Mouse (Mus musculus) kidney, adult 11 months (tissue): ENCODE results near the gene Oxct2a.
A peak's percentile ranks its signal among the peaks of the same experiment; 100 is the strongest.
"Not testable (repeated sequence)": the region's sequence is repeated elsewhere in the genome, so short reads cannot be mapped to it uniquely, and the experiment has no call there.

Experiments used
- DNase-seq: peaks from one replicate; pipeline ENCODE4 v3.0.0; 2022

The Oxct2a gene

DNA sequence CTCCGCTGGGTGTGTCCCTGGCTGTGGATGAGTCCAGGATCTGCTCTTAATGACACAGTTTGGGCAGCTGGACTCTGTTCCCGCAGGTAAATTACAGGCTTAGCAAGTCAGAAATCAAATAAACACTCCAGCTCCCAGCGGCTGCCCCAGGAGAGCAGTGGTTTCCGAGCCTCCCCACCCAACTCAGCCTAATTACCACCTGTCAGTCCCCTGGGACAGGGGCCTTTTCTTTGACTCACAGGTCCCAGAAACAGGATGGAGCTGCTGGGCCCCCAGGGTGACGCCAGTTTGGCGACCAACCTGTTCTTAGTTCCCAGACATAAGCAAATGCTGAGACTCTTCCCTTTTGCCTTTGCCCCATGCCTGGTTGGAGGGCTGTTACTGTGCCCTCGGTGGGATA lies 11.6 kb downstream of the Oxct2a start:
- DNase-seq = no peak

DNA sequence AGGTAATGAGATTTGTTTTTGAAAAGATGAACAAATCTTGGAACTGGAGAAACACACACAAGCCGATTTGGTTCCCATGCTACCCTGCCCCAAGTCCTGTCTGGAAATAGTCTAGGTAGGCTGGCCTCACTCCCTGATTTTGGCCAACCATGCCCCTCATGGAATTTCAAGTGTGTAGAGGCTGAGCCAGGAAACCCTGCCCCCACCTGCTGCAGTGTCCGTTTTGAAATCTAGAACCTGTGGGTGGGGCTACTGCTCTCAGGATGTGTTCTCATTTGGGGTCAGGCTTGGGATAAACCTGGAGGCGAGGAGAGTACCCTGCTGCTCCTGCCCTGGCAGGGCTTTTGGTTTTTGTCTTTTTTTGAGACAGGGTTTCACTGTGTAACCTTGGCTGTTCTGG lies 15.1 kb downstream of the Oxct2a start:
- no peak for DNase-seq

DNA sequence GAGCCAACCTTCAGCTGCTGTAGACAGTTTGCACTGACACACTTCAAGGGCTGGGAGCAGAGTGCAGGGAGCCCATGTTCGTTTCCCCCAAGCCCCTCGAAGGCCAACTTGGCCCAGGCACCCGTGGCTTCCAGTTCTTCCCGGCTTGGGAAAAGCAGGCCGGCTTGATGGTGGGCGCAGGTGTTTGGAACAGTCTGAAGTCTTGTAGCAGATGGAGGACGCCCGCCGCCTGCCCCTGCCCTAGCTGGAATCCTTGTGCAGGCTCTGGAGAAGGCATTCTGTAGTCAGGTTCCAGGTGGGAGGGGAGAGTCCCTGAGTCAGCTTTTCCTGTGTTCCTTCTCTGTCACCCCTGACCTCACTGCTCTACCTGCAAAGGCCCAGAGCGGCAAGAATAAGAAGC lies 16.4 kb downstream of the Oxct2a start:
- DNase-seq = no peak

DNA sequence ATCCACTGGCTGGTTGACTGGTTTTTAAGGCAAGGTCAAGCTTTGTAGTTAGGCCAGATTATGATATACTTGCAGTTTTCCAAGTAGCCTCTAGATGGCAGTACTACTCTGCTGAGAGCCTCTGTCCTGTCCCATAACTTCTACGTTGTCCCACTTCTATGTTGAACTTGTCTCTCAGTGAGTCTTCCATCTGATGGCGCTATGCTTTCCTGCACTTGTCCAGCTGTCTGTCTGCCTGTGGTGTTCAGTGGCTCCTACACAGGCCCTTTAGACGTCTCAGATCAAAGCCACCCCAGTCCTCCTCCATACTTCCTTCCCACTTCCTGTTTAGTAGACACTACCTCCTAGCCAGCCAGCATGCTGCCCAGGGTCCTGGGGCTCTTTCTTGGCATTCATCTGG lies 17.6 kb downstream of the Oxct2a start:
- DNase-seq = no peak

DNA sequence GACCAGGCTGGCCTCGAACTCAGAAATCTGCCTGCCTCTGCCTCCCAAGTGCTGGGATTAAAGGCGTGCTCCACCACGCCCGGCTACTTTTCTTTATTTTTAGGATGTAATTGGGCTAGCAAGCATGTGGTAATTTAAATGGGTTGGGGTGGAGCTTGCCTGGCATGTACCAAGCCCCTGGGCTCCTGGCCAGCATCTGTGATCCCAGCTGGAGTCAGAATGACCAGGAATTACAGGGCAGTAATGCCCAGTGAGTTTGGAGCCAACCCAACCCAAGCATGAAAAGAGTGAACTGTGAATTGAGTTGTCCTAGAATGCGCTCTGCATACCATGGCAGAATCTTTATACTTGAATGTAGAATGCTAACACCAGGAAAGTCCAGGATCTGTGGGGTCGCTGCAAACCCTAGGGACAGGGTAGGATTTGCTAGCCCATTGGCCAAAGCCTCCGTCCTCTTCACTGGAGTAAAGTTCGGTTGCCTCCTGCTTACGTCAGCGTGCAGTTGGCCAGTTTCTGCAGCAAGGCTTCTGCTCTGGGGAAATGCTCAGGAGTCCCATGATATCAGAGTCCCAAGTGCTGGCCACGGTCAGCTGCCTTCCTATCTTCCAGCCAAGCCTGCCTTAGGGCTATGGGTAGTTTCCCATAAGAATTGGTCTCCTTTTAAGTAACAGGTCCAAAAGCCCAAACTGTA lies 24.3 kb downstream of the Oxct2a start:
- DNase-seq = peak; percentile 79

DNA sequence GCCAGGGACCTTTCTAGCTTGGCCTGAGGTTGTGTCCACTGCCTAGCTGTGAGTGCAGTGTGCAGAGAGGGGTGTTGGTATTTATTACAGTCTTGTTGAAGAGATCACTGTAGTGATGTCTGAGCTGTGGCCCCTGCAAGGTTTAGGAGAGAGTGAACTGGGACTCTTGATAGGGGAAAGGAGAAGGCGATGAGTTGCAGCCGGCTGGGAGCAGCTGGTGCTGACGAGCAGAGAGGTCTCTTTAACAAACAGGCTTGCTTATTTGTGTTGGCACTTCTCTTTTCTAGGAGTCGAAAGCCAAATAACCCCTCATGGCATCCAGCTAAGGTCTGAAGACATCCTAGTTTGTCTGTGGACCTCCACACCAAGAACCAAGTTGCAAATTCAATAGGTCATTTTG lies 25.2 kb downstream of the Oxct2a start:
- DNase-seq = no peak

DNA sequence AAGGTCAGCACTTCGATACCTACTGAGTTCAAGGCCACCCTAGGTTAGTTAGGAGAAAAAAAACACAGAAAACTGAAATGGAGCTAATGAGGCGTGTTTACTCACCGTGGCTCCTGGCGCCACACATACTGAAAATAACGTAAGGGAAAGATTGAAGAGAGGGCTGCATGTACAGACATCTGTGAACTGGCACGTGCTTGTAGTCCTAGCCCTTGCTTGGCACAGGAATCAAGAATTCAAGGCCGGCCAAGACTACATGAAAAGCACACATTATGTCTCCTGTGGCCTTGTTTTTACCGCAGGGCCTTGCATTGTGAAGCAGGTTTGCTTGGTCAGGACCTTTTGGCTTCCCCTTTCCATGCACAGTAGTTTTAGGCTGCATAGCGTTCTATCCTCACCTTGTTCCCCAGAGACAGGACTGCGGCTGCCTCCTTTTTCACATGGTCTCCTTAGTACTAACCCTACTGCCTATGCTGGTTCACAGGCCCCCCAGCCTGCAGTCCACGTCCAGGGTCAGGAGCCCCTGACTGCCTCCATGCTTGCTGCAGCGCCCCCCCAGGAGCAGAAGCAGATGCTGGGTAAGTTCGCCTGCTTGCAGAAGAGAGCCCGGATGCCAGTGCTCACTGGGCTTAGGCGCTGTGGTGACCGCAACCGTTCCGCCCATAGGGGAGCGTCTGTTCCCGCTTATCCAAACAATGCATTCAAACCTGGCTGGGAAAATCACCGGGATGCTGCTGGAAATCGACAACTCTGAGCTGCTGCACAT lies 26.1 kb downstream of the Oxct2a start:
- no peak for DNase-seq

DNA sequence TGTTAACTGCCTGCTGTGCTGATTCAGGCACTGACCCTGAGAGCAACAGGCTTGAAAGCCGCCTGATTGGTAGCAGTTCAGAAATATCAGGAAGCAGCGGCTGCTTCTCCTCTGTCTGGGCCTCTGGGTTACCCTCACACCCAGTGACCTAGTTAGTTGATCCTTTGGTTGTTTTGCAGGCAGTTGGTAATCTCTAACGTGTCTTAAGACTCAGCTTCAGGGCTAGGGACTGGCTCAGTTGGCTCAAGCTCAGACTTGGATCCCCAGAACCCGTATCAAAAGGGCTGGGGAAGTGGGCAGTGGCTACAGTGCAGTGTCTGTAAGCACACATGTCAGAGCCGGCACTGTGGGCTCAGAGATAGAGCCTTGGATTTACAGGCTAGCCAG lies 27.3 kb downstream of the Oxct2a start:
- DNase-seq = no peak

DNA sequence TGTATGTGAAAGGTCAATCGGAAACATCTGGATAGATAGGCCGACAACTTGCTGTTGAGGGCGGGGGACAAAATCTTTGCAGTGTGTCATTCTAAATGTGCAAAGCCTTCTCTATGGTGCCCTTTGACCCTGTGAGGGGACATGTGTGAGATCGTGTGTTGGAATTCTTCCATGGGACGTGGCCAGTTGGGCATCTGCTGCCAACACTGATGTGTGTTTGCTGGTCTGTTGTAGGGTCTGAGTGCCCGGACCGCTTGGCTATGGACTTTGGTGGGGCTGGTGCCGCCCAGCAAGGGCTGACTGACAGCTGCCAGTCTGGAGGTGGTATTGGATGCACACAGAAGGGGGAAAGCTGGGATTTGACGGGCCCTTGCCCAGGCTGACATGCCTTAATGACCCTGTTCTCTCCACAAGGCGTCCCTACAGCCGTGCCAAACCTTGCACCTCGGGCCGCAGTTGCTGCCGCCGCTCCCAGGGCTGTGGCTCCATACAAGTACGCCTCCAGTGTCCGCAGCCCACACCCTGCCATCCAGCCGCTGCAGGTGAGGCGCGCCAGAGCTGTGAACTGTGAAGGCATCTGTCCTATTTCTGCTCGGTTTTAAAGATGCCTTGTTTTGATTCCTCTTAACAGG lies 27.8 kb downstream of the Oxct2a start:
- no peak for DNase-seq

DNA sequence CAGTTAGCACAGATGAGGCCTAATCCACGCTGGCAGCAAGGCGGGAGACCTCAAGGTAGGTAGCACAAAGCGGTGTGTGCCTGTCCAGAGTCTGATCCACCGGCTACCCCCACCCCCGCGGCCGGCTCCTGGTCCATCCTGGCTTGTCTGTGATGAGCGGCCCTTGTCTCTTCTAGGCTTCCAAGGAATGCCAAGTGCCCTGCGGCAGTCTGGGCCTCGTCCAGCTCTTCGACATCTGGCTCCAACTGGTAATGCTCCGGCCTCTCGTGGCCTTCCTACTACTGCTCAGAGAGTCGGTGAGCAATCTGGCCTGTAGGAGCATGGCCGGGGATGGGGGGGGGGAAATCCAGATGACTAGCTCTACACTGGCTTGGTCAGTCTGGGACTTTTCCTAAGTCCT lies 28.4 kb downstream of the Oxct2a start:
- DNase-seq = not testable (repeated sequence)

DNA sequence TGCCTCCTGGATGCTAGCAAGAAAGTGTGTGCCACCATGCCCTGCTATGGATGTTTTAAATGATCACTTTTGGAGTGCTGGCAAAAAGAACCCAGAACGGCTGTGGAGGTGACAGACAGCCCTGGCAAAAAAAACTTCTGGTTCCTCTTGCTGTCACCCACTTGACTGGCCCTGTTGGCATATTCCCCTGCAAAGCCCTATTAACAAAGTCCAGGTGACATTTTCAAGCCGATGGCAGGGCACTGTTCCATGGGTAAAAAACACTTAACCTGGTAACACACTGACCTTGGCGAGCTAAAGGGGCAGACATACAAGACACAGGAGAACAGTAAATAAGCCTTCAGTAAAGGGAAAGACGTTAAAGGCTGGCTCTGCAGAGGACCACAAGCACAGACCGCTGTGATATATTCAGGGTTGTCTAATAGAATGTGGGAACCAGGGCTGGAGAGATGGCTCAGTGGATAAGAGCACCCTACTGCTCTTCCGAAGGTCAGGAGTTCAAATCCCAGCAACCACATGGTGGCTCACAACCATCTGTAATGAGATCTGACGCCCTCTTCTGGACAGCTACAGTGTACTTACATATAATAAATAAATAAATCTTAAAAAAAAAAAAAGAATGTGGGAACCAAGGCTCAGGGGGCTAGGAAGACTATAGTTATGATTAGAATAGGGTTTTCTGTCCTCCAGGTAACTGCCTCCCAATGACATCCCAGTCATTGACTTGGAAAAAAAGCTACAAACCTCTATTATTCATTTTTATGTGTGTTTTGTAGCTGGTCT lies 29.6 kb downstream of the Oxct2a start:
- DNase-seq = no peak

DNA sequence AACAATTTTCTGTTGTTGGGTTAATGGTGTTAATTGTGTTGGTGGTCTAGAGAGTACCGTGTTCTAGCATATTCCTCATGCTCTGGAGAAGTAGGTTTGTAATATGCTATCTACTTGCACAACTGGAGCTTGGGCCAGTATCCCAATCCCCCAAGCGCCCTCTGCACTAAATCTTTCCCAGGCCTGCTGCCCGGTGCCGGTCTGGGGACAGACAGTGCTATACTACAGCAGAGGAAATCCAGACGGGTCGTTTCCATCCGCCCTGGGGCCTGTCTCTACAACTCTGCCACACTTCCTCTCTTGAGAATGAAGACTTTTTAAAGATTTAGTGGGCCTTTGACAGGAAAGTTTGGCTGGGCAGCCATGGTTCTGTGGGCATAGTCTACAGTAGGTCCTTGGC lies 30.4 kb downstream of the Oxct2a start:
- DNase-seq = no peak

DNA sequence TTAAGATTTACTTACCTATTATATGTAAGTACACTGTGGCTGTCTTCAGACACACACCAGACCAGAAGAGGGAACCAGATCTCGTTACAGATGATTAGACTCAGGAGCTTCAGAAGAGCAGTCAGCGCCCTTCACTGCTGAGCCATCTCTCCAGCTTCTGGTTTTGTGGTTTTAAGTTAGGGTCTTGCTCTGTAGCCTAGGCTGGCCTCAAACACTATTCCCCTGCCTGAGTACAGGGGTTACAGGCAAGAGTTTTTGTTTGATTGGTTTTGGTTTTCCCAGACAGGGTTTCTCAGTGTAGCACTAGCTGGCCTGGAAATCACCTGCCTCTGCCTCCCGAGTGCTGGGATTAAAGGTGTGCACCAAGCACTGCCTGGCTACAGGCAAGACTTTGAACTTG lies 31.0 kb downstream of the Oxct2a start:
- DNase-seq = no peak

DNA sequence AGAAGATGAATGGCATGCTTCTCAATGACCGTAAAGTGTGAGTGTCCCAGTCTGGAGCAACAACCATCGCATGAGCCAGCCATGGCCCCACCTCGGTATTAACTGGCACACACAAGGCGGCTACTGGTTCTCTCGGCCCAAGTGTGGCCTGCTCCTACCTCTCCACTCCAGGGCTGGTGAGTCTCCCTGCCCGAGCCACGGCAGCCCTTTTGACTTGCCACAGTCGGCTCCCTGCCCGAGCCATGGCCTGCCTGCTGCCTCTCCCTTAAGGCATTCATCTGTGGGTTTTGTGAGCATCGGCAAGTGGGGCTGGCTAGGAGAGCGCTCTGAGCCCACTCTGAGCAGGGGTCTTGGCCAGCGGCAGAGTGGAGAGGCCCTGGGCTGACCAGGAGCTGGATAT lies 34.4 kb downstream of the Oxct2a start:
- DNase-seq = no peak

DNA sequence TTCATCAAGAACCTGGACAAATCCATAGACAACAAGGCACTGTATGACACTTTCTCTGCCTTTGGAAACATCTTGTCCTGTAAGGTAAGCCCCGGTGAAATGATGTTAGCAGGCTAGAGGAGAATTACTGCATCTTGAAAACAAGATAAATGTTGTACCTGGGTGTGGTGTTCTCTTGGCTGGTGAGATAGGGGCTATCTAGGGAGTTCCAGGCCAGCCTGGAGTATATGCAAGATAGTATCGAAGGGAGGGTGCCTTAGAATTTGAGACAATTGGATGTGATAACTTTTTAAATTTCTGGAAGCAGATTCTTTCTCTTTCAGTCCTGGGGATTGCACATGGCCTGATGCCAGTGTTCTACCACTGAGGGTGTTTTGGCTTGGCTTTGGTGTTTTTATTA lies 36.6 kb downstream of the Oxct2a start:
- no peak for DNase-seq

DNA sequence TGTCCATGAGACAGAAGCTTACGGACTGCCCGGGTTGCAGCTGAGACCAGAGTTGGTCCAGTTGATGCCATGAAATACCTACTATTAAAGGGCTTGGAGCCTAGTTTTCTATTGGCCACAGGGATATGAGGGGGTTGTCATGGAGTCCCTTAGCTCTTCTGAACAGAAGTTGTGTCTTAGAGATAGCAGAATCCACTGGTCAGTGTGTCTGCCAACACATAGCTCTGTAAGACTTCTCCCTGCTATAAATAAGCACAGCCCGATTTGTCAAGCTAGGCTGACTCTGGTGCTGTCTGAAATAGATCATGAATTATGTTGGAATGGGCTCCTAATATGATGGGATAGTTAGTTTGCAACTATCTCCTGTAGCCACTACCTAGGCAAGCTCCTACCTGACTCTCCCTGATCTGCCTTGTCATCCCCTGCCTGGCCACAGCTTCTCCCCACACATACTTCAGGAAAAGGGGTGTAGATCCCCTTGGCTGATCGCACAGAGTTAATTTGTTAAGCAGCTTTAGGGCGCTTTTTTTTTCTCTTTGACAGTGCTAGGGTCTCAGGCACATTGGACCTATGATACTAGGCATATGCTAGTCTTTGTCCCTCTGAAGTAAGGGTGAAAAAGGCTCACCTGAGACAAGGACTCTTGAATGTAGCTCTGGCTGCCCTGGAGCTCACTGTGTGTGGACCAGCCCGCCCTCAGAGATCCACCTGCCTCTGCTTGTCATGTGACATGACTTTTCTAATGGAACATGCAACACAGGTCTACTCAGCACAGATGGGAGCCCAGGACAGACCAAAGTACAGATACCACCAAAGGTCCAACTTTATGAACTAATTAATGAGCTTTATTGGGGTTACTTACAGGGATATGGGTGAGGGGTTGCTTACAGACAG lies 38.5 kb downstream of the Oxct2a start:
- DNase-seq = peak; percentile 50

DNA sequence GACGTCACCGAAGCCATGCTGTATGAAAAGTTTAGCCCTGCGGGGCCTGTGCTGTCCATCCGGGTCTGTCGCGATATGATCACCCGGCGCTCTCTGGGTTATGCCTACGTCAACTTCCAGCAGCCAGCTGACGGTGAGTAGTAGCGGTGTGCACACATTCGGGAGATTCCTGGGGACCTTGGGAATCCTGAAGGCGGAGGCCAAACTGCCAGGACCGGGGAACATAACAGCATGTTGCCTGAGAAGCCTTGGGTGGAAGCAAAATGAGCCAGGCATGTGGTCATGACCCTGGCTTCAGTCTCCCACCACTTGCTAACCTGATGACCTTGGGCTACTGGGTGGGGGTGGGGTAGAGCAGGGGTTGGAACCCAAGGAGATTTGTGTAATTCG lies 39.8 kb downstream of the Oxct2a start:
- DNase-seq = peak; percentile 45

DNA sequence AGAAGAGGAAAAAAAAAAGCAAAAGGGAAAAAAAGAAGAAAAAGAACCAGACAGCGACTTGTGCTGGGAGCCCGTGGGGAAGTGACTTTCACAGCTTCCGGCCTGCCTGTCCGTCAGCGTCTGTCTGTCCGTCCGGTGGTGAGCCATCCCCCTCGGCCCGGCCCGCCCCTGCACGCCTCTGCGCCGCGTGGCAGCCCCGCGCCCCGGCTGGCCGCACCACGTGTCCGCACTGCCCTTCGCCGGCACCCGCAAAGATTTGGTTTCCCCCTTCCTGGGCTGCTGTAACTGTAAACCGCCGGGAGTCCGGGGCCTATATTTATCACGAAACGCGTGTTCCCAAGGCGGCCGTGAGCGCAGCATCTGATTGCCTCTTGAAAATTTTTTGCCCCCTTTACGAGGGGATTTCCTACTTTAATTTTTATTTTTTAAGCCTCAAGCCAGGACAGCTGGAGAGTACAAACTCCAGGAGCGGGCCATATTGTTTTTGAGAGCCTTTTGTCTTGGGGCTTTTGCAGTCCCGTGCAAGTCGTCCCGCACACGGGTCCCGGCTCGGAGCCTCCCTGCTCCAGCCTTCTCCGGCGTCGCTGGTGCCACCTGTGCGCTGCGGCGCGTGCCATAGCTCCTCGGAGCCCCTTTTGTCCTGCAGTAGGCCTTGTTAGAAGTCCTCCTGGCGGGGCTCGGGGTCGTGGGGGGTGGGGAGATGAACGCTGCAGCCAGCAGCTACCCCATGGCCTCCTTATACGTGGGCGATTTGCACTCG lies 40.3 kb downstream of the Oxct2a start:
- not testable (repeated sequence) for DNase-seq

DNA sequence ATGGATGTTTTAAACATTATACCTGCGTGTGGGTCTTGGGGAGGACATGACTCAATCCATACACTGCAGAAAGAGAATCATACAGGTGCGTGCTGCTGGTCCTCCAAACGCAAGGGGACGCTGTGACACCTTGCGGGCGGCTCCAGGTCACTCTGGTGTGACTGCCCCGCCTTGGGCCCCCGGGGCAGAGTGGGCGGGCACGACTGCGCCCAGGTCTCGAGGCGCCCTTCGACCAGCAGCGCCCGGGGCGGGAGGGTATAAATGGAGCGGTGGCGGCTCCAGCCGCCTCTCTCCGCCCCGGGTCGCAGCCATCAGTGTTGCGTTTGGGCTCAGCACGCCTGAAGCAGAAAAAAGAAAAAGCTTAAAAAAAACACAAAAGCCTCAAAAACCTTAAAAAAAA lies 40.9 kb downstream of the Oxct2a start:
- peak; percentile 92 for DNase-seq

DNA sequence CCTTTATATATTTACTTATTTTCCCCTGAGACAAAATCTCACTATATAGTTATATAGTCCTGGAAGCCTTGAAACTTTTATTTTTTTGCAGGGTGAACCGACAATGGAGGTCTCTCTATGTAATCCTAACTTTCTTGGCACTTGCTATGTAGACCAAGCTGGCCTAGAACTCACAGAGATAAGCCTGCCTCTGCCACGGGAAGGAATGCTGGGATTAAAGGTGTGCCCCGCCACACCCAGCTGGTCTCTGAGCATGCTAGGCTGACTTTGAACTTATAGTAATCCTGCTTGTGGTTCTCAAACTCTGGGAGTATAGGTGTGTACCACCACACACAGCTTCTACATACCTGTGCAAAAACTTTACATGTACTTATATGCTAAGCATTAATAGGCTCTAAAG lies 43.3 kb downstream of the Oxct2a start:
- no peak for DNase-seq
